Mouse (Mus musculus): Measurements from ENCODE around the gene Syce3. TPM values are rescaled to one million over a fixed set of nuclear protein-coding genes. Genes with fewer than 3 reads are reported as not detected.
A peak's percentile ranks its signal among the peaks of the same experiment; 100 is the strongest.

Syce3 gene
- polyA plus RNA-seq, 1 experiment = not detected

DNA sequence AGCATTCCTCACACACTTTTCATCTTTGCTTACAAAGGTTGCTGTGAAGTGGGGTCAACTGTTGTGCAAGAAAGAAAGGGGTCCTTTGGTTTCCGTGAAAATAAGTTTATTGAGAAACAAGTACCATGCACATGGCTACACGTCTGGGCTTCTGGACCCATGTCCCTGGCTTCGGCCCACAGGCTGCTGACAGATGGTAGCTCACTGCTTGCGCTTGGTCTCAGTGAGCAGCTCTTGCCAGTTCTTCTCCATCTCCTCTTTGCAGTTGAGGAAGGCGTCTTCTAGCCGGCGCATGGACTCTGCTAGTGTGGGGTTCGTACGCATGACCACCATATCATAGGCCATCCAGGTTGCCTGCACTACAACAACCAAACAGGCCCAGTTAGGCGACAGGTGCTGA, 20.2 kb downstream of the Syce3 start:
- Histone ChIP-seq H3K27ac (ENCODE audit: insufficient read depth, low read depth, low read length) (no peak overlapping the region), H3K4me3 (ENCODE audit: insufficient read depth, low read length) (no peak overlapping the region), H3K4me1 (ENCODE audit: control insufficient read depth, insufficient read depth, low read length) (peaks cover 4% of the 10 kb centered on the region)
- TF ChIP-seq CTCF (IDR thresholded peaks at IDR 0.05; ENCODE audit: low read depth, low read length) (no peak), POLR2A (IDR thresholded peaks at IDR 0.05; ENCODE audit: borderline replicate concordance, low read depth, low read length) (no peak)

DNA sequence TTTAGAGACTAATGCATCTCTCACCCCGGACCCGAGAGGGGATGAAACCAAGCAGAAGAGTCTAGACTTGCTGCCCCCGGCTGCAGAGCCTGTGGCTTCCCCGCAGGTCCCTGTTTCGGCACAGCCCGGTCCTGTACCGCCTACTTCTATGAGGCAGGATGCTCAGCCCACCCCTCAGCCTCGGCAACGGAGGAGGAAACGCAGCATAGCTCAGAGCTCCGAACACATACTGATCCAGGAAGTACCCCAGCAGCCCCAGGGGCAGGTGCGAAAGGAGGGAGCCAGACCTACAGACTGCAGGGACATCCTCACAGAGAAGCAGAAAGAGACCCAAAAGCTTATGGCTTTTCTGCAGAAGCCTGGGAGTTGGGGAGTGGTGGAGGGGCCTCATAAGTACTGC, 23.2 kb downstream of the Syce3 start:
- no peak for TF ChIP-seq CTCF (IDR thresholded peaks at IDR 0.05; ENCODE audit: low read depth, low read length)
- no peak for TF ChIP-seq POLR2A (IDR thresholded peaks at IDR 0.05; ENCODE audit: borderline replicate concordance, low read depth, low read length)
- Histone ChIP-seq H3K4me3 (ENCODE audit: insufficient read depth, low read length) (no peak overlapping the region), H3K4me1 (ENCODE audit: control insufficient read depth, insufficient read depth, low read length) (no peaks in the 10 kb centered on the region), H3K27ac (ENCODE audit: insufficient read depth, low read depth, low read length) (no peak overlapping the region)

- H3K27ac ChIP-seq (ENCODE audit: insufficient read depth, low read depth, low read length) = no peak within 1 kb of the TSS
- TF ChIP-seq POLR2A (IDR thresholded peaks at IDR 0.05; ENCODE audit: borderline replicate concordance, low read depth, low read length) (no peak), CTCF (IDR thresholded peaks at IDR 0.05; ENCODE audit: low read depth, low read length) (no peak)
- H3K4me1 ChIP-seq (ENCODE audit: control insufficient read depth, insufficient read depth, low read length) = no peaks in the 10 kb centered on the region
- no peak within 1 kb of the TSS for H3K4me3 ChIP-seq (ENCODE audit: insufficient read depth, low read length)
Measured at GRCm38 (mm10) chr15:89384617-89385016, 25.7 kb downstream of the Syce3 start, which contains the start of gene Klhdc7b. Gene Klhdc7b (plus strand): TSS chr15:89384917.

DNA sequence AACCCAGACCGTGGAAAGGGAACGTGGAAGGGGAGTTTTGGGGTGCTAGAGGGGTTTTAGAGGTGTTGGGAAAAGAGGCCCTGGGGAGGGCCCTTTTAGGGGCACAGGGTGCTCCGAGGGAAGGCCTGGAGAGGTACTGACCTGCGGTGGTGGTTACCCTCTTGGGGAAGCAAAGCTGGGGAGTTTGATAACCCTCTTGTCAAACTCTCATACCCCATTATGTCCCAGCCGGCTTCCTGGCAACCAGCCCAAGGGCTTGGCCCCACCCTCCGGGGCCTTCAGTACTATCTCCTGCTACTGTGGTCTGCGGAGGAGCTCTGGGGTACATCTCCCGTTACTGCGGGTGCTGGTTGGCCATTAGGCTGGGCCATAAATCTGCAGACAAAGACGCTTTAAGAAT, 30.9 kb downstream of the Syce3 start:
- no peak for TF ChIP-seq POLR2A (IDR thresholded peaks at IDR 0.05; ENCODE audit: borderline replicate concordance, low read depth, low read length)
- TF ChIP-seq CTCF (IDR thresholded peaks at IDR 0.05; ENCODE audit: low read depth, low read length) = no peak
- H3K4me3 ChIP-seq (ENCODE audit: insufficient read depth, low read length) = no peak overlapping the region
- H3K27ac ChIP-seq (ENCODE audit: insufficient read depth, low read depth, low read length) = no peak overlapping the region
- no peaks in the 10 kb centered on the region; the same call in 1 of the 2 replicates for H3K4me1 ChIP-seq (ENCODE audit: control insufficient read depth, insufficient read depth, low read length)

DNA sequence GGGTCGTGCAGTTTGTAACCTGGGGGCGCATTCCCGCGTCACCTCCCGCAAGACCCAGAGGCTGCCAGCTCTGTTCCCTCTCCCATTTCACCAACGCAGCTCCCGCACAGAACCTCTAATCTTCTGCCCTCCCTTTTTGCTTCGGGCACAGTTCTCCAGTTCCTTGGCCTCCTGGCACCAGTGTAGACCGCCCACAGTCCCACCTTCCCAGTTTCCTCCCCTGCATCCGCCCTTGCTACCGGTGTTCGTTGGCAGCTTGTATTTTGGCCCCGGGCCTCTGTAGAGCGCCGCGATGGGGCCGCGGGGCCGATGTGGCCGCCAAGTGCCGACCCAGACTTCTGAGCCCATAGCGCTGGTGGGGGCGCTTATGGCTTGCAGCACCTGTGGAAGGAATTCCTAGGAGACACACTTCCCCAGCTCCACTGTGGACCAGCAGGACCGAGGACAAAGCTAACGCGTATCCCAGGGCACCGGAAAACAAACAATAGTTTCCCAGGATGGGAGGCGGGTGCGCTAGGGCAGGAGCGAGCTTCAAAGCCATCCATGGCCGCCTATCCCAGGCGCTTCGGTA, 31.4 kb downstream of the Syce3 start, which contains the start of gene Odf3b:
Gene Odf3b, minus strand, starts transcription at position 452 of the 571 bp plus-strand sequence.
- peak within 1 kb of the TSS; percentile 35 for H3K4me3 ChIP-seq (ENCODE audit: insufficient read depth, low read length)
- TF ChIP-seq POLR2A (IDR thresholded peaks at IDR 0.05; ENCODE audit: borderline replicate concordance, low read depth, low read length) = no peak
- no peak for TF ChIP-seq CTCF (IDR thresholded peaks at IDR 0.05; ENCODE audit: low read depth, low read length)
- no peak within 1 kb of the TSS for H3K27ac ChIP-seq (ENCODE audit: insufficient read depth, low read depth, low read length)
- peaks cover 4% of the 10 kb centered on the region; the same call in 1 of the 2 replicates for H3K4me1 ChIP-seq (ENCODE audit: control insufficient read depth, insufficient read depth, low read length)

GRCm38 (mm10) chr15:89377938-89378828, 32.1 kb downstream of the Syce3 start:
- H3K4me1 ChIP-seq (ENCODE audit: control insufficient read depth, insufficient read depth, low read length) = peaks cover 4% of the 10 kb centered on the region; the same call in 1 of the 2 replicates
- H3K27ac ChIP-seq (ENCODE audit: insufficient read depth, low read depth, low read length) = no peak overlapping the region
- no peak for TF ChIP-seq CTCF (IDR thresholded peaks at IDR 0.05; ENCODE audit: low read depth, low read length)
- no peak for TF ChIP-seq POLR2A (IDR thresholded peaks at IDR 0.05; ENCODE audit: borderline replicate concordance, low read depth, low read length)
- peak overlapping the region; percentile 35 for H3K4me3 ChIP-seq (ENCODE audit: insufficient read depth, low read length)

DNA sequence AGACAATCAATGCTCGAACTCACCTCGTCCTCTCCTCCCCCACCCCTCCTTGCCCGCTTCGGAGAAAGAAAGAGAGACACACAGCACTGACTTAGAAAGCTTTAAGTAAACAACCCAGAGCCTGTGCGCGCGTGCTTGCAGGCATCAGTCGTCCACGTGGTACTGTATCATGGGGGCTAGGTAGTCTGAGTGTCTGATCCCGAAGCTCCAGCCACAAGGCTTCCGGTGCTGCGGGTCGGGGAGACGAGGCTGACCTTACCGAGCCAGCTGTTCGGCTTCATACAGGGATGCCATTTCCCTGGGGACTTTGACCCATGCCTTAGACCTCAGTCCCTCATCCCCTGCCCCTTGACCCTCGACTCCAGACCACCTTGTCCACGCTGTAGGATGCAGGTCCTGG, 32.9 kb downstream of the Syce3 start:
- TF ChIP-seq CTCF (IDR thresholded peaks at IDR 0.05; ENCODE audit: low read depth, low read length) (no peak), POLR2A (IDR thresholded peaks at IDR 0.05; ENCODE audit: borderline replicate concordance, low read depth, low read length) (no peak)
- Histone ChIP-seq H3K4me3 (ENCODE audit: insufficient read depth, low read length) (no peak overlapping the region), H3K4me1 (ENCODE audit: control insufficient read depth, insufficient read depth, low read length) (peaks cover 6% of the 10 kb centered on the region), H3K27ac (ENCODE audit: insufficient read depth, low read depth, low read length) (no peak overlapping the region)

DNA sequence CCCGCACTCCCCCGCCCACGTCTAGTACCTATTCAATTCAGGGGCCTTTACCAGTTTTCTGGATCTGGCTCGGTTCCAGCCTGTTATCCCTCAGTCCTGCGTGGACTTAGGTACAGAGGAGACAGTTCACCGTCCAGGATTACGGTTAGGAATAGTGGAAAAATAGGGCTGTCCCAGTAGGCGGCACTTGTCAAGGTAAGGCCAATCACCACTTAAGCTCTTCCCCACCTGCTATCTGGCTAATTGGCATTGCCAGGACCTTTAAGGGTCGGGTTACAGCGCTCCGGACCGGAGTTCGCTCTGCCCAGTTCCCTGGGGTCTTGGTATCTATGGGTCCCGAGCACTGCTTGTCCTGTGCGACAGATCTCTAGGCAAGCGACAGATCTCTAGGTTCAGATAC, 33.3 kb downstream of the Syce3 start, which contains the start of gene Tymp:
Gene Tymp, minus strand, starts transcription at position 83 of the 400 bp plus-strand sequence.
- Histone ChIP-seq H3K27ac (ENCODE audit: insufficient read depth, low read depth, low read length) (no peak within 1 kb of the TSS), H3K4me3 (ENCODE audit: insufficient read depth, low read length) (no peak within 1 kb of the TSS), H3K4me1 (ENCODE audit: control insufficient read depth, insufficient read depth, low read length) (peaks cover 6% of the 10 kb centered on the region)
- no peak for TF ChIP-seq CTCF (IDR thresholded peaks at IDR 0.05; ENCODE audit: low read depth, low read length)
- TF ChIP-seq POLR2A (IDR thresholded peaks at IDR 0.05; ENCODE audit: borderline replicate concordance, low read depth, low read length) = no peak

- Histone ChIP-seq H3K27ac (ENCODE audit: insufficient read depth, low read depth, low read length) (no peak overlapping the region), H3K4me1 (ENCODE audit: control insufficient read depth, insufficient read depth, low read length) (peaks cover 6% of the 10 kb centered on the region), H3K4me3 (ENCODE audit: insufficient read depth, low read length) (no peak overlapping the region)
- TF ChIP-seq POLR2A (IDR thresholded peaks at IDR 0.05; ENCODE audit: borderline replicate concordance, low read depth, low read length) (no peak), CTCF (IDR thresholded peaks at IDR 0.05; ENCODE audit: low read depth, low read length) (no peak)
Measured at GRCm38 (mm10) chr15:89376040-89376439, 34.3 kb downstream of the Syce3 start.
